Mouse (Mus musculus): ENCODE data around the gene Fam204a. TPM values are rescaled to one million over a fixed set of nuclear protein-coding genes. Genes with fewer than 3 reads are reported as not detected.

Gene Fam204a
- total RNA-seq, 1 experiment: 19.5 TPM

DNA sequence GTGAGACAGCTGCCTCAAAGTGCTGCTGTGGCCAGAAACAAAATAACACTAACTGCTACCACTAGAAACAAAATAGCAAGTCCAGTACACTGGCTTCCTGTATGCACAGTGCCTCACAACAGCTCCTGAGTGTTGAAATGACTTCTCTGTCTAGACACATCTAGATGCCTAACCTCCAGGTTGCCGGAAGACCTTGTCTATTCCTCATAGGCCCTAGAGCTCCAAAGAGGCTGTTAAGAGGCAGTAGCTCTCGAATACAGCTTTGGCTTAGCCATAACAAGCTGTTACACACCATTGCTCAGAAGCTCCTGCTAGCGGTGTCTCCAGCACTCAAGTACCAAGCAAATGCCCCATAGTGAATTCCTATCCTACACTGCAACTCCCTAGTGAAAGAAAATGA, 76.4 kb downstream of the Fam204a start:
- Histone ChIP-seq H3K27ac (ENCODE audit: insufficient read depth, low read depth, low read length, poor library complexity, severe bottlenecking) (no peak overlapping the region), H3K36me3 (ENCODE audit: control insufficient read depth, insufficient read depth, low read length, poor library complexity, severe bottlenecking) (no peaks in the 10 kb centered on the region), H3K4me3 (ENCODE audit: insufficient read depth in 1 of 2, low read depth in 1 of 2, low read length in 2 of 2, poor library complexity in 1 of 2, severe bottlenecking in 1 of 2) (no peak overlapping the region), H3K9me3 (ENCODE audit: control insufficient read depth, insufficient read depth, low read depth, low read length) (no peaks in the 10 kb centered on the region), H3K4me1 (ENCODE audit: control insufficient read depth in 2 of 2, insufficient read depth in 2 of 2, low read length in 2 of 2, poor library complexity in 1 of 2) (no peaks in the 10 kb centered on the region), H3K9ac (ENCODE audit: insufficient read depth, low read depth, low read length, poor library complexity, severe bottlenecking) (no peak overlapping the region)
- in situ Hi-C loops (cut with MboI; ENCODE audit: low sequenced_read_pairs in 2 of 2, unreplicated experiment in 2 of 2): no loop called here
- TF ChIP-seq MAFK (IDR thresholded peaks at IDR 0.05; ENCODE audit: insufficient read depth, low read depth, low read length) (no peak), ZNF384 (IDR thresholded peaks at IDR 0.05; ENCODE audit: low read depth, low read length) (no peak), HCFC1 (IDR thresholded peaks at IDR 0.05; ENCODE audit: borderline replicate concordance, insufficient read depth, low read length) (no peak)
- no peak for DNase-seq (ENCODE audit: low read depth, low spot score)

- TF ChIP-seq CHD2 (IDR thresholded peaks at IDR 0.05; ENCODE audit: low read depth, low read length): no peak
- TF ChIP-seq MAFK (IDR thresholded peaks at IDR 0.05; ENCODE audit: insufficient read depth, low read depth, low read length): no peak
- no peak for TF ChIP-seq ZNF384 (IDR thresholded peaks at IDR 0.05; ENCODE audit: low read depth, low read length)
- no peak for TF ChIP-seq HCFC1 (IDR thresholded peaks at IDR 0.05; ENCODE audit: borderline replicate concordance, insufficient read depth, low read length)
- no peak for TF ChIP-seq ZC3H11A (IDR thresholded peaks at IDR 0.05; ENCODE audit: borderline replicate concordance, low read depth, low read length)
- H3K36me3 ChIP-seq (ENCODE audit: control insufficient read depth, insufficient read depth, low read length, poor library complexity, severe bottlenecking): no peaks in the 10 kb centered on the region
- no peak overlapping the region for H3K4me3 ChIP-seq (ENCODE audit: insufficient read depth in 1 of 2, low read depth in 1 of 2, low read length in 2 of 2, poor library complexity in 1 of 2, severe bottlenecking in 1 of 2)
- H3K9ac ChIP-seq (ENCODE audit: insufficient read depth, low read depth, low read length, poor library complexity, severe bottlenecking): no peak overlapping the region
- no peaks in the 10 kb centered on the region for H3K4me1 ChIP-seq (ENCODE audit: control insufficient read depth in 2 of 2, insufficient read depth in 2 of 2, low read length in 2 of 2, poor library complexity in 1 of 2)
- no peak overlapping the region for H3K27ac ChIP-seq (ENCODE audit: insufficient read depth, low read depth, low read length, poor library complexity, severe bottlenecking)
- DNase-seq (ENCODE audit: low read depth, low spot score): no peak
- in situ Hi-C loops (cut with MboI; ENCODE audit: low sequenced_read_pairs in 2 of 2, unreplicated experiment in 2 of 2): no loop called here
- no peaks in the 10 kb centered on the region for H3K9me3 ChIP-seq (ENCODE audit: control insufficient read depth, insufficient read depth, low read depth, low read length)
These were observed 77.2 kb downstream of the Fam204a start for GRCm38 (mm10) chr19:60149078-60149960.

Other genes starting within 250 kb of the Fam204a start
- not detected in 2 replicates for gene Prlhr, start 241.6 kb upstream of the Fam204a start, total RNA-seq (2012; rRNA removed)